Mouse (Mus musculus): ENCODE data around the gene Adamts14.

The Adamts14 gene

GRCm38 (mm10) chr10:61277051-61277450 is 3.8 kb upstream of the Adamts14 start:
- no peak for DNase-seq (ENCODE audit: extremely low read depth, low read depth, low spot score)

- DNase-seq (ENCODE audit: extremely low read depth, low read depth, low spot score): no peak
Measured at GRCm38 (mm10) chr10:61275669-61276110, 2.5 kb upstream of the Adamts14 start.

- no peak for DNase-seq (ENCODE audit: extremely low read depth, low read depth, low spot score)
Measured at GRCm38 (mm10) chr10:61274532-61274931, 1.3 kb upstream of the Adamts14 start.

GRCm38 (mm10) chr10:61273844-61274215 is 592 bp upstream of the Adamts14 start:
- no peak for DNase-seq (ENCODE audit: extremely low read depth, low read depth, low spot score)

GRCm38 (mm10) chr10:61272631-61273030 is 607 bp downstream of the Adamts14 start:
- no peak for DNase-seq (ENCODE audit: extremely low read depth, low read depth, low spot score)

- no peak for DNase-seq (ENCODE audit: extremely low read depth, low read depth, low spot score)
Measured at GRCm38 (mm10) chr10:61272089-61272626, 1.1 kb downstream of the Adamts14 start.

- DNase-seq (ENCODE audit: extremely low read depth, low read depth, low spot score): no peak
Measured at GRCm38 (mm10) chr10:61267378-61267777, 5.9 kb downstream of the Adamts14 start.

- no peak for DNase-seq (ENCODE audit: extremely low read depth, low read depth, low spot score)
Measured at GRCm38 (mm10) chr10:61263606-61264005, 9.6 kb downstream of the Adamts14 start.

- no peak for DNase-seq (ENCODE audit: extremely low read depth, low read depth, low spot score)
Measured at GRCm38 (mm10) chr10:61261229-61262156, 11.7 kb downstream of the Adamts14 start.

- no peak for DNase-seq (ENCODE audit: extremely low read depth, low read depth, low spot score)
Measured at GRCm38 (mm10) chr10:61258131-61258530, 15.1 kb downstream of the Adamts14 start.

- no peak for DNase-seq (ENCODE audit: extremely low read depth, low read depth, low spot score)
Measured at GRCm38 (mm10) chr10:61256665-61257064, 16.6 kb downstream of the Adamts14 start.

GRCm38 (mm10) chr10:61255190-61255589 is 18.0 kb downstream of the Adamts14 start:
- no peak for DNase-seq (ENCODE audit: extremely low read depth, low read depth, low spot score)

- no peak for DNase-seq (ENCODE audit: extremely low read depth, low read depth, low spot score)
Measured at GRCm38 (mm10) chr10:61254761-61255160, 18.5 kb downstream of the Adamts14 start.

GRCm38 (mm10) chr10:61249951-61250350 is 23.3 kb downstream of the Adamts14 start:
- DNase-seq (ENCODE audit: extremely low read depth, low read depth, low spot score): no peak

- no peak for DNase-seq (ENCODE audit: extremely low read depth, low read depth, low spot score)
Measured at GRCm38 (mm10) chr10:61248596-61249114, 24.6 kb downstream of the Adamts14 start.

- no peak for DNase-seq (ENCODE audit: extremely low read depth, low read depth, low spot score)
Measured at GRCm38 (mm10) chr10:61246288-61246687, 26.9 kb downstream of the Adamts14 start.

GRCm38 (mm10) chr10:61241961-61242421 is 31.2 kb downstream of the Adamts14 start:
- no peak for DNase-seq (ENCODE audit: extremely low read depth, low read depth, low spot score)

GRCm38 (mm10) chr10:61240108-61240920 is 32.9 kb downstream of the Adamts14 start:
- no peak for DNase-seq (ENCODE audit: extremely low read depth, low read depth, low spot score)

- DNase-seq (ENCODE audit: extremely low read depth, low read depth, low spot score): no peak
Measured at GRCm38 (mm10) chr10:61237391-61237785, 35.9 kb downstream of the Adamts14 start.

- DNase-seq (ENCODE audit: extremely low read depth, low read depth, low spot score): no peak
Measured at GRCm38 (mm10) chr10:61236683-61237390, 36.4 kb downstream of the Adamts14 start.
